8 mouse cellular contexts compared by ENCODE assay signal in the genomic region with DNA sequence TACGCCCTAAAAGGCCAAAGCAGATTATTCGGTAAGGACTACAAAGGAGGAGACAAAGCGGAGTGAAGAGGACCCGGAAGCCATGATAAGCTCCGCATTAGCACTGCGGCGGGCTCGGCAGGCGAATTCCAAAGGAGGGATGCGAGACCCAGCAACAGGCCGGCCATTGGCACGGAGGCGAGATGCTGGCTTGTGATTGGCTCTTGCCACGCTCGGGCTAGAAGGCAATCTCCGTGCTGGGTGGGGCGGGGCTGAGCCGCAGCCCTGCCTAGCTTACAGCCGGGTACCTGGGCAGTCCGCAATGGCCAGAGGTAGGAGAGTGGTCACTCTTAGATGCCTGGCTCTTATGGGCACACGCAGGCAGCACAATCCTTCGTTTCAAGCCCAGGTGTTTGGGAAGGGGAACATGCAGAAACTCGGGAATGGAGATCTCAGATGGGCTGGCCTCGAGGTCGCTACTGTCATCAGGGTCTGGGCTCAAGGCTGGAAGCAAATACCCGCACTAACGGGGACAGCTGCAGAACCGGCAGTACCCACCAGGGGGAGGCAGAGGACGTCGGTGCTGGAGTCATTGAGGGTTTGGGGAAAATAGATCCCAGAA. TPM values are rescaled to one million over a fixed set of nuclear protein-coding genes. Genes with fewer than 3 reads are reported as not detected.
DNase-seq lines count a peak whose midpoint lies in the region; ATAC-seq and TF ChIP-seq lines count a peak whose summit lies in the region.

No protein-coding gene starts in this region.

- H3K27ac ChIP-seq in cerebellum, adult 2 months (ENCODE audit: insufficient read depth, low read length) = peak overlapping the region; percentile 85
- H3K27ac ChIP-seq in lung, embryonic 15.5 days = peak overlapping the region; percentile 77
- H3K27ac ChIP-seq in thymus, adult 2 months (ENCODE audit: control insufficient read depth, insufficient read depth, low read length) = no peak overlapping the region

- TF ChIP-seq CTCF in cerebellum, adult 2 months (IDR thresholded peaks at IDR 0.05; ENCODE audit: borderline replicate concordance, insufficient read depth, low read depth, low read length) = peak; percentile 98
- TF ChIP-seq CTCF in thymus, adult 2 months (IDR thresholded peaks at IDR 0.05; ENCODE audit: borderline replicate concordance, control insufficient read depth, extremely low read depth, insufficient read depth, low read length, poor library complexity) = peak; percentile 91

- H3K9me3 ChIP-seq in lung, embryonic 15.5 days = no peaks in the 10 kb centered on the region

- H3K4me1 ChIP-seq in cerebellum, adult 2 months (ENCODE audit: control insufficient read depth, insufficient read depth, low read length) = peaks cover 8% of the 10 kb centered on the region
- H3K4me1 ChIP-seq in lung, embryonic 15.5 days = peaks cover 42% of the 10 kb centered on the region
- peaks cover 3% of the 10 kb centered on the region for H3K4me1 ChIP-seq in thymus, adult 2 months (replicated peaks; ENCODE audit: control insufficient read depth, insufficient read depth, low read length)

- H3K27me3 ChIP-seq in cerebellum, adult 2 months (ENCODE audit: control insufficient read depth, insufficient read depth, low read length) = no peaks in the 10 kb centered on the region
- no peaks in the 10 kb centered on the region for H3K27me3 ChIP-seq in lung, embryonic 15.5 days
- H3K27me3 ChIP-seq in thymus, adult 2 months (ENCODE audit: control insufficient read depth, insufficient read depth, low read length) = no peaks in the 10 kb centered on the region

- H3K4me3 ChIP-seq in cerebellum, adult 2 months (replicated peaks; ENCODE audit: insufficient read depth, low read depth, low read length) = peak overlapping the region; percentile 60
- H3K4me3 ChIP-seq in lung, embryonic 15.5 days = peak overlapping the region; percentile 41
- no peak overlapping the region for H3K4me3 ChIP-seq in thymus, adult 2 months (ENCODE audit: control insufficient read depth, insufficient read depth, low read length)

- peak overlapping the region; percentile 81 for H3K4me2 ChIP-seq in lung, embryonic 15.5 days

- peak overlapping the region; percentile 33; the same call in 1 of the 2 replicates for H3K9ac ChIP-seq in lung, embryonic 15.5 days

- peak; percentile 99 for TF ChIP-seq POLR2A in cerebellum, adult 2 months (IDR thresholded peaks at IDR 0.05; ENCODE audit: borderline replicate concordance, insufficient read depth, low read length)
- no peak for TF ChIP-seq POLR2A in thymus, adult 2 months (IDR thresholded peaks at IDR 0.05; ENCODE audit: control insufficient read depth, extremely low read depth, insufficient read depth, low read length, poor library complexity)

- H3K36me3 ChIP-seq in lung, embryonic 15.5 days = peaks cover 15% of the 10 kb centered on the region; the same call in 1 of the 2 replicates
- no peaks in the 10 kb centered on the region for H3K36me3 ChIP-seq in thymus, adult 2 months (ENCODE audit: control insufficient read depth, insufficient read depth, low read length)

- peak; percentile 67 to 76 for ATAC-seq in hematopoietic stem cell, adult 5-6 weeks (replicated peaks in 1 of 2; ENCODE audit: insufficient read depth in 1 of 2, low FRiP score in 2 of 2, low TSS enrichment in 1 of 2, low read depth in 1 of 2, poor library complexity in 2 of 2, severe bottlenecking in 2 of 2)
- peak; percentile 94 for ATAC-seq in lung, embryonic 15.5 days (ENCODE audit: borderline replicate concordance, extremely low read depth, low FRiP score, low TSS enrichment)

- WGBS in cerebellum, adult 2 months = under 1% methylated on average over 30 of the region's 30 CpGs
- WGBS in lung, embryonic 15.5 days = under 1% methylated on average over 30 of the region's 30 CpGs
- 12% methylated on average over 30 of the region's 30 CpGs for WGBS in thymus, adult 2 months

- peak; percentile 48 for DNase-seq in MEL-GATA-1-ER (ENCODE audit: extremely low read depth, low read depth)
- DNase-seq in cerebellum, adult 2 months = peak; percentile 99
- peak; percentile 93 for DNase-seq in forelimb bud, embryonic 11.5 days (ENCODE audit: low read depth, low spot score)
- DNase-seq in layer of hippocampus, adult 9-10 months (ENCODE audit: low spot score) = peak; percentile 90
- DNase-seq in ovary, adult 18-20 months (ENCODE audit: low spot score) = peak; percentile 91
- peak; percentile 81 for DNase-seq in thymus, adult 2 months

RNA-seq across cellular contexts. Expression of a gene that starts 15.9 kb away (rescaled TPM):
- 42.9 and 49.2 TPM in 2 replicates for polyA plus RNA-seq in cerebellum, adult 2 months (2012; rRNA removed)
- not detected in 2 replicates for total RNA-seq in hematopoietic stem cell, adult 5-6 weeks (2017)
- 114 and 129 TPM in 2 replicates for polyA plus RNA-seq in lung, embryonic 15.5 days (2015; fragmentation: Nextera tagmentation; extraction: Ambion mirVana)
- polyA plus RNA-seq in thymus, adult 2 months (2012; rRNA removed) = 73.6 and 96.8 TPM in 2 replicates

RNA-seq across cellular contexts. Expression of a gene that starts 30.8 kb away (rescaled TPM):
- polyA plus RNA-seq in cerebellum, adult 2 months (2012; rRNA removed) = 445 and 493 TPM in 2 replicates
- total RNA-seq in hematopoietic stem cell, adult 5-6 weeks (2017) = 95.4 and 110 TPM in 2 replicates
- polyA plus RNA-seq in lung, embryonic 15.5 days (2015; fragmentation: Nextera tagmentation; extraction: Ambion mirVana) = 144 and 156 TPM in 2 replicates
- 56.5 and 73.5 TPM in 2 replicates for polyA plus RNA-seq in thymus, adult 2 months (2012; rRNA removed)

Comparison
In these comparisons a context has a peak if more than half of its experiments do, and no peak if none do; other contexts are left out.
1. DNase-seq: peak in every context shown above with its lines; median percentile 99 in cerebellum, adult 2 months; 93 in forelimb bud, embryonic 11.5 days; 91 in ovary, adult 18-20 months; 90 in layer of hippocampus, adult 9-10 months; 81 in thymus, adult 2 months; 48 in MEL-GATA-1-ER.